Mouse (Mus musculus): Measurements from ENCODE around the gene Rapgef2. TPM values are rescaled to one million over a fixed set of nuclear protein-coding genes. Genes with fewer than 3 reads are reported as not detected.

Rapgef2 gene
- polyA plus RNA-seq, 1 experiment from 2014 or later = 9.7 TPM

DNA sequence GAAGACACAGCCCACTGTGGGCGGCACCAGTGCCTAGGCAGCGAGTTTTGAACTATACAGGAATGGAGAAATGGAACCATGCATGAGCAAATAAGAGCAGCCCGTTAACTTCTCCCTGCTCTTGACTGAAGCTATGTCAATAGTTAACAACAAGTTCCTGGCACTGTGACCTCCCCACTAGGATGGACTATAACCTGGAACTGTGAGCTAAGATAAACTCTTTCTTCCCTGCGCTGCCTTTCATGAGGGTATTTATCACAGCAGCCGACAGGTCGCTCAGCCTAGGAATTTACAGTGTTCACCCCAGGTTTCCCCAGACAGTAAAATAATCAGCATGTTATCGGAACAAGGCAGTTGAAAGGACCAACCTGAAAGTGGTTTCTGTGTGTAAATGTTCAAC lies 79.8 kb downstream of the Rapgef2 start:
- WGBS = 97% methylated on average over 7 of the region's 7 CpGs
- Histone ChIP-seq H3K27me3 (replicated peaks; ENCODE audit: control insufficient read depth, insufficient read depth, low read length) (no peaks in the 10 kb centered on the region), H3K4me2 (ENCODE audit: low read length) (no peak overlapping the region), H3K4me3 (ENCODE audit: low read depth, low read length) (no peak overlapping the region), H3K4me1 (ENCODE audit: control insufficient read depth, insufficient read depth, low read length) (peaks cover 12% of the 10 kb centered on the region), H3K36me3 (ENCODE audit: control insufficient read depth, insufficient read depth, low read length) (no peaks in the 10 kb centered on the region), H3K9me3 (replicated peaks; ENCODE audit: control insufficient read depth, low read length) (no peaks in the 10 kb centered on the region), H3K9ac (ENCODE audit: low read length) (no peak overlapping the region), H3K27ac (ENCODE audit: low read depth, low read length) (no peak overlapping the region)
- ATAC-seq (no peak), DNase-seq (ENCODE audit: low spot score) (no peak)

DNA sequence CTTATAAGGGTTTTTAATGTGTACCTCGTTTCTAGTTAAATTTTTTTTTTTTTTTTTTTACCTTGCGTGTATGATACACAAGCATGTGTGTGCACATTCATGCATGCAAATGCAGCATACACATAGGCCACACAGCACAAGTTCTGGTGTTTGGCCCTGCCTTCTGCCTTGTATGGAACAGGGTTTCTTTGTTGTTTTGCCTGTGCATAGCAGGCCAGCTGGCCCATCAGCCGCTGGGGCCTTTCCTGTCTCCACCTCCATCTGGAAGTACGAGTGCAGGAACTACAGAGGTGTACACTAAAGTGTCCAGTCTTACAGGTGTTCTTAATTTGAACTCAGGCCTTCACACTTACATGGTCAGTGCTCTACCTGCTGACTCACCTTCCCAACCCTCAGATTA lies 80.3 kb downstream of the Rapgef2 start:
- H3K9me3 ChIP-seq (replicated peaks; ENCODE audit: control insufficient read depth, low read length) = no peaks in the 10 kb centered on the region
- H3K36me3 ChIP-seq (ENCODE audit: control insufficient read depth, insufficient read depth, low read length) = no peaks in the 10 kb centered on the region
- peaks cover 12% of the 10 kb centered on the region for H3K4me1 ChIP-seq (ENCODE audit: control insufficient read depth, insufficient read depth, low read length)
- H3K9ac ChIP-seq (ENCODE audit: low read length) = no peak overlapping the region
- no peak for DNase-seq (ENCODE audit: low spot score)
- H3K4me3 ChIP-seq (ENCODE audit: low read depth, low read length) = no peak overlapping the region
- ATAC-seq = no peak
- H3K27me3 ChIP-seq (replicated peaks; ENCODE audit: control insufficient read depth, insufficient read depth, low read length) = no peaks in the 10 kb centered on the region
- WGBS = 73% methylated on average over 4 of the region's 4 CpGs
- H3K4me2 ChIP-seq (ENCODE audit: low read length) = no peak overlapping the region
- H3K27ac ChIP-seq (ENCODE audit: low read depth, low read length) = 0 out of 2 replicates have a peak overlapping the region, but pooled peaks have one; percentile 21

DNA sequence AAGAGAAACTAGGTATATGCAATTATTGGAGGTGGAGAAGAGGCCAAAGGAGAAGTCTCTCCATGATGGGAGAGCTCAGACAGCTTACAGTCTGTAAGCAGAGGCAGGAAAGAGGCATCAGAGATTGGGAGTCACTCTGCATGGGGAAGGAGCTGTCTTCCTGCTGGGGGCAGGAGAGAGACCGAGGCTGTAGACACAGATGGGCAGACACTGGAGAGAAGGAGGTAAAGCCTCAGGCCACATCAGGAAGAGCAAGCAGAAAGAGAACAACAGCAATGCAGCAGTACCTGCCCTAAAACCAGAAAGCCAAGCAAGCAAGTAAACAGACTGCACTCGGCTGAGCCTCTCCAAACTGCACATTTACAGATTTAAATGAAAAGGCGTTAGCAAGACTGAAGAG lies 81.2 kb downstream of the Rapgef2 start:
- Histone ChIP-seq H3K9me3 (replicated peaks; ENCODE audit: control insufficient read depth, low read length) (no peaks in the 10 kb centered on the region), H3K27me3 (replicated peaks; ENCODE audit: control insufficient read depth, insufficient read depth, low read length) (no peaks in the 10 kb centered on the region), H3K4me1 (ENCODE audit: control insufficient read depth, insufficient read depth, low read length) (peaks cover 12% of the 10 kb centered on the region), H3K36me3 (ENCODE audit: control insufficient read depth, insufficient read depth, low read length) (no peaks in the 10 kb centered on the region), H3K9ac (ENCODE audit: low read length) (no peak overlapping the region), H3K4me2 (ENCODE audit: low read length) (no peak overlapping the region), H3K4me3 (ENCODE audit: low read depth, low read length) (no peak overlapping the region), H3K27ac (ENCODE audit: low read depth, low read length) (no peak overlapping the region)
- DNase-seq (ENCODE audit: low spot score) = no peak
- ATAC-seq = no peak
- WGBS = 27% methylated on average over 3 of the region's 3 CpGs

DNA sequence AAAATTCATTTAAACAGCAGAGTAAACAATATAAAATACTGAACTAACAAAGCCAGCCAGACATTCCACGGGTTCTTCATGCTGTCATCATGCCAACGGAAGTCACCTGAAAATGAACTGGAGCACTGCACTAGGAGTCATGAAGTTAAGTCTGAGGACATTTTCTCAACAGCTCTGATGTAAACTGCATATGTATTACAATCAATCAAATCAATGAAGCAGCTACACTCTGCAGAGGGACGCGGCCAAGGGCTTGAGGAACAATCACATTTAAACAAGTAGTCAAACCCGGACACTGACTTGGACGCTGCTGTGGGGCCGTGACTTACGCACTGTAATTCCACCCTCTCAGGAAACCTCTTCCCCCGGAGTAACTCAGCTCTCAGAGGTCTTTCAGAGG lies 82.1 kb downstream of the Rapgef2 start:
- Histone ChIP-seq H3K9ac (ENCODE audit: low read length) (no peak overlapping the region), H3K4me1 (ENCODE audit: control insufficient read depth, insufficient read depth, low read length) (peaks cover 12% of the 10 kb centered on the region), H3K27me3 (replicated peaks; ENCODE audit: control insufficient read depth, insufficient read depth, low read length) (no peaks in the 10 kb centered on the region), H3K36me3 (ENCODE audit: control insufficient read depth, insufficient read depth, low read length) (no peaks in the 10 kb centered on the region), H3K4me3 (ENCODE audit: low read depth, low read length) (no peak overlapping the region), H3K9me3 (replicated peaks; ENCODE audit: control insufficient read depth, low read length) (no peaks in the 10 kb centered on the region), H3K27ac (ENCODE audit: low read depth, low read length) (no peak overlapping the region), H3K4me2 (ENCODE audit: low read length) (no peak overlapping the region)
- ATAC-seq = no peak
- 88% methylated on average over 9 of the region's 9 CpGs for WGBS
- no peak for DNase-seq (ENCODE audit: low spot score)

DNA sequence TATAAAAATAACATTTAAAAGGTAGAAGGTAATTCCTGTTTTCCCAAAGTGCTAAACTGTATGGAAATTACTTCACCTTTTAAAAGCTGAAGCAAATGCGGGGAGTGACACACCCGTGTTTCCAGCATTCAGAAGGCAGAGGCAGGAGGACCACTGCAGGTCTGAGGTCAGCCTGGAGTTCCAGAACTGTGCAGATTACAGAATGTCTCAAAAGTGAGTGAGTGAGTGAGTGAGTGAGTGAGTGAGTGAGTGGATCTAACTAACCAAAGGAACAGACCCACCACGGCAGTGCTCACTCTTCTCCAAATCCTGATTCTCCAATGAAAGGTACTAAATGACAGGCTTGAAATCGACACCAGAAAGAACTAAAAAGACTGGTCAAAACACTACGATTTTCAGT lies 82.5 kb downstream of the Rapgef2 start:
- Histone ChIP-seq H3K9ac (ENCODE audit: low read length) (no peak overlapping the region), H3K27me3 (replicated peaks; ENCODE audit: control insufficient read depth, insufficient read depth, low read length) (no peaks in the 10 kb centered on the region), H3K4me2 (ENCODE audit: low read length) (no peak overlapping the region), H3K9me3 (replicated peaks; ENCODE audit: control insufficient read depth, low read length) (no peaks in the 10 kb centered on the region), H3K27ac (ENCODE audit: low read depth, low read length) (no peak overlapping the region), H3K4me1 (ENCODE audit: control insufficient read depth, insufficient read depth, low read length) (peaks cover 12% of the 10 kb centered on the region), H3K36me3 (ENCODE audit: control insufficient read depth, insufficient read depth, low read length) (no peaks in the 10 kb centered on the region), H3K4me3 (ENCODE audit: low read depth, low read length) (no peak overlapping the region)
- DNase-seq (ENCODE audit: low spot score) (no peak), ATAC-seq (no peak)
- 74% methylated on average over 5 of the region's 5 CpGs for WGBS

DNA sequence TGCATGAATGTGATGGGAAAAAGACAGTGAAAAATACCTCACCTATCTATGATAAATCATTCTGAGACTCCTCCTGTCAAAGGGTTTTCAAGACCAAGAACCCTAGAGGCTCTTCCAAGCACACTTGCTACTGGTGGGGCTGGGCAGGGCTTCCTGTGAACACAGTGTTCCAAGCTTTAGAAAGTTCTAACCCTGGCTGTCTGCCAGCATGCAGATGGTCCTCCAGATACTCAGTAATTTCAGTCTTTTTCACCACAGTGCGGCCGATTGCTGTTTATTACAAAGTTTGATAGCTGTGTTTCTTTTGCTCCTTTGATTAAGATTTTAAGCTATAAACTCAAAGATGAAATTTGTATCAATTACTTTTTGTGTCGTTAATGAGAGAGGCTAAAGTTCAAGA lies 83.1 kb downstream of the Rapgef2 start:
- Histone ChIP-seq H3K4me2 (ENCODE audit: low read length) (no peak overlapping the region), H3K9ac (ENCODE audit: low read length) (no peak overlapping the region), H3K4me1 (ENCODE audit: control insufficient read depth, insufficient read depth, low read length) (peaks cover 12% of the 10 kb centered on the region), H3K27ac (ENCODE audit: low read depth, low read length) (no peak overlapping the region), H3K4me3 (ENCODE audit: low read depth, low read length) (no peak overlapping the region), H3K27me3 (replicated peaks; ENCODE audit: control insufficient read depth, insufficient read depth, low read length) (no peaks in the 10 kb centered on the region), H3K36me3 (ENCODE audit: control insufficient read depth, insufficient read depth, low read length) (no peaks in the 10 kb centered on the region), H3K9me3 (replicated peaks; ENCODE audit: control insufficient read depth, low read length) (no peaks in the 10 kb centered on the region)
- WGBS = 41% methylated on average over 3 of the region's 3 CpGs
- ATAC-seq (no peak), DNase-seq (ENCODE audit: low spot score) (peak; percentile 74)

DNA sequence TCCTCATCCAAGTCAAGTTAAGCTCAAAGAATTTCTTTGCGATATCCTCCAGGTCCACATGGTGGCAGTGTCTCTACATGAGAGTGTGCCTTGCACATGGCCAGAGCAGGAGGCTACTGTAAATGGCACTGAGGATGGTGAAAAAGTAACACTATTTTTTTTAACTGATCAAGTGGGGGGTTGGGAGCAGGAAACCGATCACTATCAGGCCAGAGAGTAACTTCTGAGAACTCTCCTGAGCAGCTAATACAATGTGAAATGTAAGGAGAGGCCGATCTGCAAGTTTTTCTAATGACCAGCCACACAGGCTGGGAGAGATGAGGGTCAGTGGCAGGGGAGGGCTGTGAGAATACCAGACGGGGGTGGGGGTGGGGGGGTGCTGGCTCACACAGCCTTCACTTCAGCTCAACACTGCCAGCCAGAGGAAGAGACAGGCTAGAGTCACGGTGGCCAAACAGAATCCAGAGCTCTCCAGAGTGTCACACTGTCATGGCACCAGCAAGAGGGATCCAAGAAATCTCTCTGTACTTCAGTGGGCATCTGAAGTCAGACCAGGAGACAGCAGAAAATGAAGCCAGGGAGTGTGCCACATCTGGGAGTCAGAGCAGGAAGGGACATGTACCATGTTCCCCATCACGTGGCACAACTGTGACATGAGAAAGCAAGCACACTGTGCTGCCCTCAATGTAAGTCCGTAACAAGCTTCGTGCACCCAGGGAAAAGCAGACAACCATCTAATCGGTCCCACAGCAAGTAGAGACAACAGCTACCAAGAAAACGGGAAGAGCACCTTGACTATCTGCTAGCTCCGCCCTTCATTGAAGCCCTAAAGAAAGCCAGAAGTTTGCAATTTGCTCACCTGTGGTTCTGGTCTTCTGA lies 83.8 kb downstream of the Rapgef2 start:
- Histone ChIP-seq H3K9ac (ENCODE audit: low read length) (no peak overlapping the region), H3K4me1 (ENCODE audit: control insufficient read depth, insufficient read depth, low read length) (peaks cover 12% of the 10 kb centered on the region), H3K36me3 (ENCODE audit: control insufficient read depth, insufficient read depth, low read length) (no peaks in the 10 kb centered on the region), H3K9me3 (replicated peaks; ENCODE audit: control insufficient read depth, low read length) (no peaks in the 10 kb centered on the region), H3K4me3 (ENCODE audit: low read depth, low read length) (no peak overlapping the region), H3K27me3 (replicated peaks; ENCODE audit: control insufficient read depth, insufficient read depth, low read length) (no peaks in the 10 kb centered on the region), H3K4me2 (ENCODE audit: low read length) (no peak overlapping the region), H3K27ac (ENCODE audit: low read depth, low read length) (no peak overlapping the region)
- DNase-seq (ENCODE audit: low spot score) = peak; percentile 89
- 45% methylated on average over 11 of the region's 11 CpGs for WGBS
- peak; percentile 75 for ATAC-seq

DNA sequence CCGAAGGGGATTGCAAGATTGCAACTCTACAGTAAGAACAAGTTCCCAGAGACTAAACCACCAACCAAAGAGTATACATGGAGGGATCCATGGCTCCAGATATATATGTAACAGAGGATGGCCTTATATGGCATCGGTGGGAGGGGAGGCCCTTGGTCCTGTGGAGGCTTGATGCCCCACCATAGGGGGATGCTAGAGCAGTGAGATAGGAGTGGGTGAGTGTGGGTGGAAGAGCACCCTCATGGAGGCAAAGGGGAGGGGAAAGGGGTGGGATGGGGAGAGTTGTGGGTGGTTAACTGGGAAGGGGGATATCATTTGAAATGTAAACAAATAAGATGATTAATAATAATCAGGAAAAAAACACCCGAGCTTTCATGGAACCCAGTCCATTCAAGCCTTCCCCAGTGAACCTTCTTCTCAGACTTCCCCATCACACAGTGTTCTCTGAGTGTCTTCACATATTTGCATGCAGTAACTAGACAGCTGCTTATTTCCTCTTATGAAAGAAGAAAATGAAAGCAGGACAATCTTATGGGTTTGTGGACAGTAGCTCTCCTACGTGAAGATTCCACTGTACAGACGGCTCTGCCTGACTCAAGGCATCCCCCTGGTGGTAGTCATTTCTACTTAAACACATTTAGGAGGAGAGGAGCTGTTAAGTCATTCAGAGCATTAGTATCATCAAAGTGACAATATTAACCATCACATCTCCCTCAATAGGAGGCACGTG lies 89.4 kb downstream of the Rapgef2 start:
- Histone ChIP-seq H3K9me3 (replicated peaks; ENCODE audit: control insufficient read depth, low read length) (no peaks in the 10 kb centered on the region), H3K4me1 (ENCODE audit: control insufficient read depth, insufficient read depth, low read length) (peaks cover 7% of the 10 kb centered on the region; the same call in 1 of the 2 replicates), H3K27ac (ENCODE audit: low read depth, low read length) (no peak overlapping the region), H3K4me3 (ENCODE audit: low read depth, low read length) (no peak overlapping the region), H3K9ac (ENCODE audit: low read length) (no peak overlapping the region), H3K36me3 (ENCODE audit: control insufficient read depth, insufficient read depth, low read length) (no peaks in the 10 kb centered on the region), H3K4me2 (ENCODE audit: low read length) (no peak overlapping the region), H3K27me3 (replicated peaks; ENCODE audit: control insufficient read depth, insufficient read depth, low read length) (no peaks in the 10 kb centered on the region)
- ATAC-seq = peak; percentile 44; the same call in 1 of the 2 replicates
- WGBS = 71% methylated on average over 6 of the region's 6 CpGs
- peak; percentile 87 for DNase-seq (ENCODE audit: low spot score)

DNA sequence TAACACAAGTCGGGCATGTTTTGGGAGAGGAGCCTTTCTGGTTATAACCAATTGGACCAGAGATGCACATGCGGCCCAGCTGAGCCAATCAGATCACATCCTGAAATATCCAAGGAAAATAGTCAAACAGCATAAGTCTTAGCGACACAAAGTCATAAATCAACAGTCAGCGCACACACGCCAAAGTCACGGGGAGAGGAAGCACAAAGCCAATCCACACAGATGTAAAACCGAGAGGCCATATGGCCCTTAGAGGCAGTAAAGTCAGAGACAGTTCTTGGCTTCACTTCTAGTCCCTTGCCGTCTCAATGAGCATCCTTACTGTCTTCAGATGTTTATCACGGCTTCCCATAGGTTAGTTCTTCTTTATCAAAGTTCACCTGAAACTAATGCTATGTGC lies 91.0 kb downstream of the Rapgef2 start:
- H3K27me3 ChIP-seq (replicated peaks; ENCODE audit: control insufficient read depth, insufficient read depth, low read length) = no peaks in the 10 kb centered on the region
- H3K4me3 ChIP-seq (ENCODE audit: low read depth, low read length) = no peak overlapping the region
- no peak overlapping the region for H3K9ac ChIP-seq (ENCODE audit: low read length)
- no peaks in the 10 kb centered on the region for H3K9me3 ChIP-seq (replicated peaks; ENCODE audit: control insufficient read depth, low read length)
- peaks cover 7% of the 10 kb centered on the region; the same call in 1 of the 2 replicates for H3K4me1 ChIP-seq (ENCODE audit: control insufficient read depth, insufficient read depth, low read length)
- H3K4me2 ChIP-seq (ENCODE audit: low read length) = no peak overlapping the region
- WGBS = 83% methylated on average over 9 of the region's 9 CpGs
- H3K36me3 ChIP-seq (ENCODE audit: control insufficient read depth, insufficient read depth, low read length) = no peaks in the 10 kb centered on the region
- no peak overlapping the region for H3K27ac ChIP-seq (ENCODE audit: low read depth, low read length)
- DNase-seq (ENCODE audit: low spot score) (peak; percentile 44), ATAC-seq (no peak)

All from forebrain, embryonic 14.5 days (tissue).